Mouse (Mus musculus) brown adipose tissue, adult 24 weeks (tissue): Measurements from ENCODE around the gene Btd. TPM values are rescaled to one million over a fixed set of nuclear protein-coding genes. Genes with fewer than 3 reads are reported as not detected.
A peak's percentile ranks its signal among the peaks of the same experiment; 100 is the strongest.

Experiments
- H3K27ac ChIP-seq: fragments of 200-500 bp; replicated peaks from 2 replicates; pipeline ENCODE4 v1.5.1; 2012; ENCODE audit warnings: low read depth, mild to moderate bottlenecking, low read length
- H3K4me1 ChIP-seq: fragments of 200-500 bp; 2 replicates; pipeline ENCODE4 v1.6.1; 2012; ENCODE audit warnings: low read length, mixed read lengths; ENCODE audit not compliant: control insufficient read depth, insufficient read depth, insufficient read length
- H3K4me3 ChIP-seq: fragments of 200-500 bp; 2 replicates; pipeline ENCODE4 v1.5.1; 2012; ENCODE audit warnings: low read depth, mild to moderate bottlenecking, low read length, moderate library complexity; ENCODE audit not compliant: insufficient read depth
- polyA plus RNA-seq: library from polyadenylated mRNA; stranded (reverse); fragments of >200 nt; gene quantifications from 2 replicates; pipeline ENCODE4 v1.2.4, GENCODE M21; 2012; ENCODE audit not compliant: missing spikeins, insufficient read depth, insufficient read length

The Btd gene
- polyA plus RNA-seq, 1 experiment = 30.4 TPM

DNA sequence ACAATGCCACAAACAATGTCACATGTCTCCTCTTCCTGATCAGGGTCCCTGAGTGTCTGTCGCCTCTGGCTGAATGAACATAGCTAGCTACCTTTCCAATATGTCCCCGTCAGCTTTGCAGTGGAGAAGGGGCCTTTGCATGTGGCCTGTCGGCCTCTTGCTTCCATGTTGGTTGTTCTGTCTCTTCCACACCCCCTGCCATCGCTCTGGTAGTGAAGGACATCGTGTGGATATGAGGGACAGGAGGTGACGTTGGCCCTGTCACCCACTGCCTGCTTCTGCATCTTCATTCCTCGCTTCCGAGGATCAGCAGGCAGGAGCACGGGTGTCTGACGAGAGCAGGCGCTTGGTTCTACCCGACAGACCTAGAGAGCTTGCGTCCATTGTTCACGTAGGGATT is 14.6 kb downstream of the Btd start:
- no peak overlapping the region for H3K4me3 ChIP-seq
- H3K4me1 ChIP-seq = peaks cover 10% of the 10 kb centered on the region

GRCm38 (mm10) chr14:31656386-31656785 is 15.6 kb downstream of the Btd start:
- H3K4me1 ChIP-seq = peaks cover 13% of the 10 kb centered on the region
- H3K4me3 ChIP-seq = no peak overlapping the region
- H3K27ac ChIP-seq = no peak overlapping the region

More for the DNA sequence above, 14.6 kb downstream of the Btd start:
- no peak overlapping the region for H3K27ac ChIP-seq

DNA sequence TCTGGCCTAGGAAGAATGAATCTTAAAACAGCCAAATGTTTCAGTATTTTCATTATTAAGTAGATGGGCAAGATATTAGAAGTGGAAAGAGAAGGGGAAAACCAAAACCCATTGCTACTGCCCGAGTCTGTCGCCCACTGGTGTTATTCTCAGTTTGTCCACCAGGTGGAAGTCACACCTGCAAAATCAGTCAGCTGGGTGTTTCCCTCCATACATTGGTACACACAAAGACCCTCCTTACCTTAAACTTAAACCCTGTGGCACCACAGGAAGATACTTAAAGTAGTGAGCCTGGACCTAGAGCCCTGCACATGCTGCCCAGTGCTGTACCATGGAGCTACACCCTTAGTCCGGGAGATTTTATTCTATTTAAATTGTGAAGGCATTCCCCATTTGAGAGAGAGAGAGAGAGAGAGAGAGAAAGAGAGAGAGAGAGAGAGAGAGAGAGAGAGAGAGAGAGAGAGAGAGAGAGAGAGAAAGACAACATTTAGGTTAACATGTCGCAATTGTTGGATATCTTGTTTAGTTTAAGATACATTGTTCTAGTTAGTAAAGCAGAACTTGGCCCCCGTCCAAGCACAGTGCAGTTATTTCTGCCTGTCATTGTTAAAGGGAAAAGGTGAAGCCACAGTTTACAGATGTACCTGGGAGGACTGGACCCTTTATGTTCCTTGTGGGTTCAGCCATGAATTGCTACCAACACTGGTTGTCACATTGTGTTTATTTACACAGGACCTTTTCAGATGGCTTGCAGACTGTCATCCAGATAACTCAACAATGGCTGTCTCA is 16.2 kb downstream of the Btd start:
- no peak overlapping the region for H3K27ac ChIP-seq
- peaks cover 13% of the 10 kb centered on the region for H3K4me1 ChIP-seq
- H3K4me3 ChIP-seq = no peak overlapping the region

- Histone ChIP-seq H3K4me3 (no peak overlapping the region), H3K4me1 (peaks cover 19% of the 10 kb centered on the region), H3K27ac (0 out of 2 replicates have a peak overlapping the region, but pooled peaks have one; percentile 6)
Measured at GRCm38 (mm10) chr14:31658126-31658680, 17.4 kb downstream of the Btd start.

GRCm38 (mm10) chr14:31659501-31660181 is 18.8 kb downstream of the Btd start:
- peak overlapping the region; percentile 88 for H3K27ac ChIP-seq
- H3K4me3 ChIP-seq = no peak overlapping the region
- peaks cover 28% of the 10 kb centered on the region for H3K4me1 ChIP-seq

DNA sequence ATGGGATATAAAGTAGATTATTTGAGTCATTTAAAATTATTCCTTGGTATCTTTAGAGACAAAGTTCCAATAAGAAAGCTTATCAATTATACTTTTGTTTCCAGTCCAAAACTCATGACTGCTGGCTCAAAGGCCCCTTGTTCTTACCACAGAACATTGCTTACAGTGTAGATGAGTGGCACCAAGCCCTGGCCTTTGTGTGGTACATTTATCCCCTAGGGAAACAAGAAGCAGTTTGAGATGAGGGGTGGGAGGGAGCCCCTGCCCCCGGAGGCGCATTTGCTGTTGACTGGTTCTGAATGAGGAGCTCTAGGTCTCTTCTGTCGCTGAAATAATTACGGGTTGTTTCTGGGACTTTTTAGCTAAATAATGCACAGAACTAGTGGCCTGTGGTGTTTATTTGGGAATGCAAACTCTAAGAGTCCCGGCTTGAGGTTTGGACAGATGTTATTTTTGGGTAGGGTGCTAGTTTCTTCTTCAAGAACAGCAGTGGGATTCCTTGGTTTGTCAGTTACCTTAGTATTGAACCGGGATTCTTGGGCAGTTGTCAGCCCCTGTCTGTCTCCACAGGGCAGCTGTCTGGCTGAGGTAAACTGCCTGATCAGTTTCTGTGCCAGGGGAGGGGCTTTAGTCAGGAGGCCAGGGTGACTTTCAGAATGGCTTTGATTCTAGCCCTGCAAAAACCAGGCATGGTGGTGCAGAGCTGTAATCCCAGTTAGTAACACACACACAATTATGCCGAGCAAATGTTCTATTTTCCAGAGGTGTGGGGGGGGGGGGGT is 19.7 kb downstream of the Btd start:
- peaks cover 25% of the 10 kb centered on the region for H3K4me1 ChIP-seq
- H3K4me3 ChIP-seq = no peak overlapping the region
- peak overlapping the region; percentile 88 for H3K27ac ChIP-seq

DNA sequence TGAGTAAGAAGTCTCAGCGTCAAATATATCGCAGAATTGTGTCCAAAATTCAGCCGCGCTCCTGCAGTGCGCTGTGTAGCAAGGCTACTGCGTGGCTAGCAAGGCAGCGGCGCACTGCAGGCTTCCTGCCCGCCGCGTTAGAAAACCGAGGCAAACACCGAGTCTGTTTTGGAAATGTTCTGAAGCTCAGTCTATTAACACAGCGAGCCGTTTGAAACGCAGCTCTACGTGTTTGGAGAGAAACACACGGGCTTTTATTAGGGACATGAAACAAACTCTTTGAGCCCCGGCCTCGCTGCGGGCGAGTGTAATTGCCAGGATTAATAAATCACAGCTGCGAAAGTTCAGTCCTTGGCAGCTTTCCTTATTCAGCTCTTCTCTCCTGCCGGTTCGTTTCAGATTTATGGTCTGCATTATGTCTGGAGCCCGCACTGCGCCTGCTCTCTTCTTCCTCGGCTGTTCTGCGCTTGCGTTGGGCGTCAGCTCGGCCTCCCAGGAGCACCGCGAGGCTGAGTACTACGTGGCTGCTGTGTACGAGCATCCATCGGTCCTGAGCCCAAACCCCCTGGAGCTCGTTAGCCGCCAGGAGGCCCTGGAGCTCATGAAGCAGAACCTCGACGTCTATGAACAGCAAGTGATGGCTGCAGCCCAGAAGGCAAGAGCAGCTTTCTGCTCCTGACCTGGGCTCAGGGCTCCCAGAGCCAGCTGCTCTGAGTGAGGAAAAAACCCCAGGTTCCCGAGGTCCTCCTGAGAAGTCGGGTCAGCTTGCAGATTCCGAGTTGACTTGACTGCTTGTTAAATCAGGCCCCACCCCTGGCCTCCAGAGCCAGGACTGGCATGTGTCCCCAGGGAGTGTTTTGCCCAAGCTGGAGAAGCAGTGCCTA is 21.1 kb downstream of the Btd start:
- Histone ChIP-seq H3K27ac (peak overlapping the region; percentile 89), H3K4me3 (peak overlapping the region; percentile 61), H3K4me1 (peaks cover 25% of the 10 kb centered on the region)

- peak overlapping the region; percentile 89 for H3K27ac ChIP-seq
- peak overlapping the region; percentile 61; the same call in 1 of the 2 replicates for H3K4me3 ChIP-seq
- H3K4me1 ChIP-seq = peaks cover 28% of the 10 kb centered on the region
Measured at GRCm38 (mm10) chr14:31662555-31663211, 21.9 kb downstream of the Btd start.

GRCm38 (mm10) chr14:31663376-31664099 is 22.7 kb downstream of the Btd start:
- Histone ChIP-seq H3K27ac (peak overlapping the region; percentile 89), H3K4me3 (no peak overlapping the region), H3K4me1 (peaks cover 35% of the 10 kb centered on the region)

DNA sequence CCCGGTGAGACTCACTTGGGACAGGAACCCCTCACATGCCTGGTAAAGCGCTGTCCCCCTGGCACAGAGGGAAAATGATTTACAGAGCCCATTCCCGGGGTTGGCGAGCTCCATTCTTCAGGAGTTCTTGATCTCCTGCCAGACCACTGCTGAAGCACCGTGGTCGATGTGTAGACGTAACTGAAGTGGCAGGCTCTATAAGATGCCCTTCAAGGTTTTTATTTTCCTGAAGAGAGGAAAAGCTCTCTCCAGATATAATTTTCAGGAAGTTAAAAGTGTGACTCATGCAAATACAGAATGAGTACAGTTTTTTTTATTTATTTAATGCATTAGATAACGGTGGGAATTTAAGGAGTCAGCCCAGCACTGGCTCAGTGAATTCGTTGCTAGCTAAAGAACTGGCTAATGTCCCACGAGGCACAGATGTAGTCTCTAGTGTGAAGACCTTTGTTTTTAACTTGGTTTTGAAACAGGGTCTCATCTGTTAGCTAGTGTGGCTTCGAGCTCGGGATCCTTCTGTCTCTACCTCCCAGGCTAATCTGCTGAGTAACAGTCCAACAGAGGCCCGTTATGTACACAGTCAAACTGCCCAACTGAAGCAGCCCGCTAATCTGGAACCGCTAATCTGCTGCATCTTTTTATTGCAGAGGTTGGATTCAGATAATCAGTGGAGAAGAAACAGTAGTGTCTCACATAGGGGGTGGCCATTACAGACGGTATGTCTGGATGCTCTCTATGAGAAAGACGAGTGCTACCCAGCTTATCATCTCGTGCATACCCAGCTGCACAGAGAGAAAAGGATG is 23.5 kb downstream of the Btd start:
- peak overlapping the region; percentile 89; the same call in 1 of the 2 replicates for H3K27ac ChIP-seq
- no peak overlapping the region for H3K4me3 ChIP-seq
- peaks cover 38% of the 10 kb centered on the region for H3K4me1 ChIP-seq

DNA sequence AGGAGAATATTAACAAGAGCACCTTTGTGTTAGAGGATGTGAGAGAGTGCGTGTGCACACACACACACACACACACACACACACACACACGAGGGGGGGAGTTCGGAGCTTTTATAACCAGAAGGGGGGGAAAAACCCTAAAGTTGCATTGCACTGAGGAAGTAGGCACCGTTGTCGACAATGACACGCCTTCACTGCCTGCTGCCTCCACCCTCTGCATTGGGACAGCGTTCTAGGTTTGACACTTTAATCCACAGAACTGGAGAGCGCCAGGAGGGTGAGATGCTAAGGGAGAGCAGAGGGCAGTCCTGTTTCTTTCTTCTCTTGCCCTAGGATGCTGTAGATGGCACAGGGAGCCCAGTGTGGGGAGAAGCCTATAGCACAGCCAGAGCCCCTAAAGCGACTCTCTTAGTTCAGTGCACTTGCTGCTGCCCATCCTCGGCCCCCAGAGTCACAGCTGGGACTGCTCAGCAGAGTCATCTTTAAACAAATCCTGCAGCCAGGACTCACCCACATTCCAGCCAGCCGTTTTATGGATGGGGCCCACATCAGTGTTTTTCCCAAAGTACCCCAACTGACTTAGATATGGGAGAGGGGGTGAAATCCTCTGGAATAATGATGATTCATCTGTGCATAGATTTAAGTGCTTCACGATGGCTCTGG is 24.2 kb downstream of the Btd start:
- Histone ChIP-seq H3K4me3 (no peak overlapping the region), H3K27ac (no peak overlapping the region), H3K4me1 (peaks cover 42% of the 10 kb centered on the region)

DNA sequence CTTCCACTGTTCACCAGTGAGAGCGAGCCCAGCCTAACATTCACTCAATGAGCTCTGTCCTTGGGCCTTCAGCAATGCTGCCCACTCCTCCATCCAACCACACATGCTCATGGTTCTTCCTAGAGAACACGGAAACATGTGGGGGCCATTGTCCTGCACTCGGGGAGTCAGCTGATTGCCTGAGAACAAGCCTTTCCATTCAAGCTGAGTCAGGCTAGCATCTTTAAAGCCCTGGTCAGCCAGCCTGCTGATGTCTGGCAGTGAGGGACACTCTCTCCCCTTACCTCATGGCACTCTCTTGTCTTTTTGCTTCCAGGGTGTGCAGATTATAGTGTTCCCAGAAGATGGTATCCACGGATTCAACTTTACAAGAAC is 24.7 kb downstream of the Btd start:
- Histone ChIP-seq H3K4me1 (peaks cover 42% of the 10 kb centered on the region), H3K4me3 (no peak overlapping the region), H3K27ac (no peak overlapping the region)
